In genomic region chr4:152296874-152297861, GRCm38 (mm10) we compare ENCODE assay signal across 8 mouse cellular contexts. TPM values are rescaled to one million over a fixed set of nuclear protein-coding genes. Genes with fewer than 3 reads are reported as not detected.
DNase-seq lines count a peak whose midpoint lies in the region; ATAC-seq lines count a peak whose summit lies in the region.

Gene Icmt, plus strand, starts transcription at chr4:152297227.

- peak; percentile 79 for ATAC-seq in megakaryocyte progenitor cell, adult 5-6 weeks (replicated peaks; ENCODE audit: poor library complexity)

- DNase-seq in adipocyte (ENCODE audit: low spot score), result peak; percentile 97
- peak; percentile 97 for DNase-seq in embryo, embryonic 10 days (ENCODE audit: low spot score)
- peak; percentile 100 for DNase-seq in gastrocnemius, postnatal 10 days
- DNase-seq in induced T-regulatory cell, adult 2 months (ENCODE audit: low read depth), result peak; percentile 99
- peak; percentile 93 to 98 for DNase-seq in left cerebral cortex, adult 9 months (ENCODE audit: low spot score in 2 of 2)
- DNase-seq in right cerebral cortex, postnatal 14 days, result peak; percentile 100
- DNase-seq in urinary bladder, postnatal 36 days (ENCODE audit: low spot score in 2 of 2), result peak; percentile 99 to 100

RNA-seq across cellular contexts. Expression of gene Icmt, which starts in this region (rescaled TPM):
- 10 to 100 TPM; 17.3 to 19.1 TPM for total RNA-seq in gastrocnemius, postnatal 10 days (2021)
- 7.9 and 12.1 TPM in 2 replicates for total RNA-seq in megakaryocyte progenitor cell, adult 5-6 weeks (2015)
- total RNA-seq in megakaryocyte progenitor cell, adult 5-6 weeks (2017), result 11.5 and 14.8 TPM in 2 replicates

Comparison
In these comparisons a context has a peak if more than half of its experiments do, and no peak if none do; other contexts are left out.
1. Peak in every context shown above with its lines: DNase-seq and ATAC-seq.